Mouse (Mus musculus) heart, embryonic 16.5 days (tissue): ENCODE measurements around the gene Pak4. TPM values are rescaled to one million over a fixed set of nuclear protein-coding genes. Genes with fewer than 3 reads are reported as not detected.
A peak's percentile ranks its signal among the peaks of the same experiment; 100 is the strongest.

Experiments used
- ATAC-seq: fragments of 200-750 bp; cut with Nextera tagmentation; replicated peaks from 2 replicates; pipeline ENCODE4 v1.8.0; 2017; ENCODE audit warnings: moderate number of reproducible peaks; ENCODE audit not compliant: insufficient read depth, low FRiP score; ENCODE audit errors: extremely low read depth
- H3K27ac ChIP-seq: fragments of 300-500 bp; sonication (generic); 2 replicates; pipeline ENCODE4 v1.5.1; 2014; ENCODE audit warnings: mild to moderate bottlenecking, low read length, control low read depth, moderate library complexity
- H3K27me3 ChIP-seq: fragments of 300-500 bp; sonication (generic); 2 replicates; pipeline ENCODE4 v1.6.1; 2014; ENCODE audit warnings: low read length, mixed read lengths; ENCODE audit not compliant: control insufficient read depth, insufficient read depth
- H3K36me3 ChIP-seq: fragments of 300-500 bp; sonication (generic); 2 replicates; pipeline ENCODE4 v1.6.1; 2014; ENCODE audit not compliant: control insufficient read depth, insufficient read depth
- H3K4me1 ChIP-seq: fragments of 300-500 bp; sonication (generic); 2 replicates; pipeline ENCODE4 v1.6.1; 2014; ENCODE audit warnings: low read length, mixed read lengths; ENCODE audit not compliant: control insufficient read depth, insufficient read depth
- H3K4me2 ChIP-seq: fragments of 300-500 bp; sonication (generic); 2 replicates; pipeline ENCODE4 v1.6.1; 2014; ENCODE audit warnings: low read depth, mild to moderate bottlenecking, control low read depth, low read length
- H3K4me3 ChIP-seq: fragments of 300-500 bp; sonication (generic); 2 replicates; pipeline ENCODE4 v1.5.1; 2014; ENCODE audit warnings: mild to moderate bottlenecking, control low read depth, low read length
- H3K9ac ChIP-seq: fragments of 300-500 bp; sonication (generic); 2 replicates; pipeline ENCODE4 v1.6.1; 2014; ENCODE audit warnings: low read length, control low read depth
- H3K9me3 ChIP-seq: fragments of 300-500 bp; sonication (generic); replicated peaks from 2 replicates; pipeline ENCODE4 v1.6.1; 2016; ENCODE audit warnings: low read length; ENCODE audit not compliant: control insufficient read depth
- WGBS: fragments of 180-500 bp; shearing (Covaris S2); extraction: QIAGEN DNeasy Blood & Tissue Kit; methylation state at CpG from one replicate; pipeline ENCODE4 v1.1.7; 2014; 5-methylcytosine and 5-hydroxymethylcytosine counted together
- polyA plus RNA-seq: library from polyadenylated mRNA; unstranded; fragments of >200 nt; fragmentation: Nextera tagmentation; extraction: Ambion mirVana; gene quantifications from 2 replicates; pipeline ENCODE4 v1.2.1, GENCODE M21; 2015

The Pak4 gene
- polyA plus RNA-seq, 1 experiment from 2014 or later, result 25.1 TPM

DNA sequence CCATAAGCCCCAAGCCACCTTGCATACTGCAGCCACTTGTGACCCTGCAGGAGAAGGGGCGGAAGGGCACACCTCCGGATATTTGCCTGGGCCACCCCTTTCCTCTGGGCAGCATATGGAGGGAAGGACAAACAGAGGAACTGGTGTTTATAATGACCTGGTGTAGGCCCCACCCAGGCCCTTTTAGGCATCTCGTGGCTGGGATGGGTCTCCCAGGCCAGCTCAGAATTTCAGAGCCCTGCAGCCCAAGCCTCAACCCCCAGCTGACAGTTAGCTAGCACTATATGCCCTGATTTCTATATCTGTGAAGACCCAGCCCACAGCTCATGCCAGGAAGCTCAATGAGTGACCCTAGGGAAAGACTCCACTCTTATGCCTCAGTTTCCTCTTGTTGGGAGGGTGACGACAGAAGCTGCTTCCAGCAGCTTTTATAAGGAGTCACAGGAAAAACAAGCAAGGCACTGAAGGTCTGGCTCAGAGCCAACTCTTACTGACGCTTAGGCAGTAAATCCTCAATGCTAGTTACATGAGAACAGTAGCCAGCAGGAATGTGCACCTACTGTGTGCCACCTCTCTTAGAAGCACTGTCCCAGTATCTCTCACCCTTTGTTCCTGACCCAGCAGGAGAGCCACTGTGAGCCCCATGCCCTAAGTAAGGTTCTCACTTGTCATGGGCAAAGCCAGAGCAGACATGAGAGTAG is 26.9 kb downstream of the Pak4 start:
- Histone ChIP-seq H3K4me2 (no peak overlapping the region), H3K9me3 (no peaks in the 10 kb centered on the region), H3K36me3 (peaks cover 11% of the 10 kb centered on the region), H3K9ac (peak overlapping the region; percentile 45), H3K4me3 (no peak overlapping the region), H3K27me3 (no peaks in the 10 kb centered on the region), H3K4me1 (peaks cover 35% of the 10 kb centered on the region), H3K27ac (peak overlapping the region; percentile 47)
- ATAC-seq, result no peak
- 34% methylated on average over 5 of the region's 5 CpGs for WGBS

DNA sequence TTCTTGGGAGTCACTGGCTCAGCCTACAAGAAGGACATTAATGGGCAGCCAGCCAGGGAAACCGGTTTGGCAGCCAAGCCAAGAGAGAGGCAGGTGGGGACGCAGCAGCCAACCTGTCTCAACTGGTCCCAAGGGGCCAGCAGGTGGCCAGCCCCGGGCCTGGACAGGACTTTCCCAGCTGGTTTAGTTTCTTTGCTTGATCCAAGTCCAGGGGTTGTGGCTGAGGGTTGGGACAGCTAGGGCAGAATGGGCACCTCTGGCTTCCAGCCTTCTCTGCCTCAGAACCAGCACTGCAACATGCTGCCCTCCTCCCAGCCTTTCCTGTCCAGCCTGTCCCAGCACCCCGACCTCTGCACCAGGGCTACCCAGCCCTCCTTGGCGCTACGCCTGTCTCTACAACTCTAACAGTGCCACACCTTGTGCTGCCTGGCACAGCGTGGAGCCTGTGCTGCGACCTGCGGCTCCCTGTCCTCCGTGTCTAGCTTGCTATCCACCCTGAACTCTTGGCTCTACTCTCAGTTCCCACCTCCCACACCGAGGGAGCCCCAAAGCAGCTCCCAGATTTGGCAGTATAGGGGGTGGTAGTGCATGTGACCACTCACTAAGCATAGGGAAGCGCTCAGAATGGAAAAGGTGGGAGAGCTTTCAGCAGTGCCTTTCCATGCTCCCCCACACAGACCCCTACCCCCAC is 27.5 kb downstream of the Pak4 start:
- Histone ChIP-seq H3K27ac (peak overlapping the region; percentile 47), H3K4me2 (no peak overlapping the region), H3K27me3 (no peaks in the 10 kb centered on the region), H3K9me3 (no peaks in the 10 kb centered on the region), H3K9ac (peak overlapping the region; percentile 45; the same call in 1 of the 2 replicates), H3K4me1 (peaks cover 32% of the 10 kb centered on the region), H3K4me3 (no peak overlapping the region), H3K36me3 (peaks cover 13% of the 10 kb centered on the region)
- ATAC-seq, result peak; percentile 19; the same call in 1 of the 2 replicates
- 59% methylated on average over 12 of the region's 12 CpGs for WGBS

DNA sequence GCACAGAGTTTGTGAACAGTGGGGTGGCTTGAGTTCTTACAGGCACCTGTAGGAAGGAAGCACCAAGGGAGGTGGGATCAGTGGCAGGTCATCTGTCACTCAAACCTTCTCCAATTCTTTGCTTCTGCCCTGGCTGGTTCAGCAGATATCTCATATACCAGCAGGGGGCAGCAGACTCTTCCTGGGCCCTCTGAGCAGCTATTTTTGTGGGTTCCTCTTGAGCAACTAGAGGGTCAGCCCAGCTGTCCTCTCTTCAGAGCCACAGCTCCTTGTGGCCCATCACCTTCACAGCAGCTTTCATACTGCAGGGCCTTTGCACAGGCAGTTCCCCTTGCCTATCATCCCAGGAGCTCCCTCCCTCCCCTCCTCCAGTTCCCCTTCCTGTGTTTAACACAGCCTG is 29.7 kb downstream of the Pak4 start:
- Histone ChIP-seq H3K4me2 (no peak overlapping the region), H3K27me3 (no peaks in the 10 kb centered on the region), H3K9ac (no peak overlapping the region), H3K4me3 (no peak overlapping the region), H3K36me3 (peaks cover 18% of the 10 kb centered on the region), H3K4me1 (peaks cover 31% of the 10 kb centered on the region), H3K27ac (no peak overlapping the region), H3K9me3 (no peaks in the 10 kb centered on the region)
- ATAC-seq, result no peak

DNA sequence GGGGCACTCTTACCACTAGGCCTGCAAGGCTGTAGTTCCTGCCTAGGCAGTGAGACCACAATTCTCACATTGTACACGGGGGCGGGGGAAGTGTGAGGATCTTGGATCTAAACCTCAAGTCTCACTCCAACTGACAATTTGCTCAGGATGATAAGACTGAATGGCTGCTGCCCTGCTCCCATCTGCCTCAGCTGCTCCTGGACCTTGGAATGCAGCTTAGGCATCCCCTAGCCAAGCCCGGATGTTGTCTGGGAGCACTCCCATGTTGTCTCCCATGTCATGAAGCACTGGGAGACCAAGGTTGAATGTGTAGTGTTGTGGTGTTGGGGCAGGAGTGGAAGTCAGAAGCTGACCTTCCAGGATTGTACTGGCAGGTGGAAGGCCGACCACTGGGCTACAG is 30.4 kb downstream of the Pak4 start:
- Histone ChIP-seq H3K36me3 (peaks cover 23% of the 10 kb centered on the region), H3K4me1 (peaks cover 26% of the 10 kb centered on the region), H3K27me3 (no peaks in the 10 kb centered on the region), H3K4me3 (no peak overlapping the region), H3K4me2 (no peak overlapping the region), H3K27ac (no peak overlapping the region), H3K9ac (no peak overlapping the region), H3K9me3 (no peaks in the 10 kb centered on the region)
- no peak for ATAC-seq
- WGBS, result 82% methylated on average over 4 of the region's 4 CpGs

DNA sequence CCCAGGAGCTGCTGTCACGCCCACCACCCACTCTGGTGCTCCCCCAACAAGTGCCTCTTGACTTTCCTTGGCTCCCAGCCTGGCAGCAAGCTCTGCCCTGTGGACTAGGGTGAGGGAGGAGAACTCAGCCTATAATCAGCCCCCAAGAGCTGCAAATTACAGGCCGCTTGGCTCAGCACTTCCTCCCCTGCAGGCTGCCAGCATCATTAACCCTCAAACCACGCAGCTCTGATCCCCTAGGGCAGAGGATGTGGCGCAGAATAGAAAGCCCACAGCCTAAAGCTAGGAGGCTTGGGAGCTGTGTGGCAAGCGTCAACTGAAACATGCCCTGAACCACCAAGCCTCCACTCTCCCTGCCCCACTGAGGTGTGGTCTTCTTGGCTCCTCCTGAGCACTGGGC is 32.6 kb downstream of the Pak4 start:
- Histone ChIP-seq H3K4me1 (peaks cover 9% of the 10 kb centered on the region), H3K36me3 (peaks cover 32% of the 10 kb centered on the region), H3K27me3 (no peaks in the 10 kb centered on the region), H3K27ac (peak overlapping the region; percentile 40; the same call in 1 of the 2 replicates), H3K9me3 (no peaks in the 10 kb centered on the region), H3K4me3 (no peak overlapping the region), H3K4me2 (no peak overlapping the region), H3K9ac (no peak overlapping the region)
- 71% methylated on average over 5 of the region's 5 CpGs for WGBS
- ATAC-seq, result no peak

DNA sequence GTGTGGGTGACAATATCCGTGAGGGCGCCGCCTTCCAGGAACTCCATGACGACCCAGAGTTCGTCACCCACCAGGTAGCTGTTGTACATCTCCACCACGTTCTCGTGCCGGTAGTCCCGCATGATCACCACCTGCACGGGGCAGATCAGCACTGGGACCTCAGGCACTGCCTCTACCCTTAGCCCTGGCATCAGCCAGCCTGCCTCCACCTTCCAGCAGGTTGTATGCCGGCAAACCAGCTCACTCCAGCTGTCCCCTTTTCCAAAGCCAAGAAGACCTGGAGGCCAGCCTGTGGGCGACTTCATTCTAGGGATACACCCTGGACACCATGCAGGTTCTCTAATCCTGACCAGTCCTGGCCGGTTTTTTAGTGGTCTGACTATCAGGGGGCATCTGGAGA is 35.0 kb downstream of the Pak4 start:
- Histone ChIP-seq H3K4me2 (no peak overlapping the region), H3K27me3 (no peaks in the 10 kb centered on the region), H3K9ac (no peak overlapping the region), H3K4me1 (peaks cover 3% of the 10 kb centered on the region; the same call in 1 of the 2 replicates), H3K36me3 (peaks cover 39% of the 10 kb centered on the region), H3K4me3 (no peak overlapping the region), H3K9me3 (no peaks in the 10 kb centered on the region), H3K27ac (no peak overlapping the region)
- WGBS, result 94% methylated on average over 13 of the region's 13 CpGs
- no peak for ATAC-seq

DNA sequence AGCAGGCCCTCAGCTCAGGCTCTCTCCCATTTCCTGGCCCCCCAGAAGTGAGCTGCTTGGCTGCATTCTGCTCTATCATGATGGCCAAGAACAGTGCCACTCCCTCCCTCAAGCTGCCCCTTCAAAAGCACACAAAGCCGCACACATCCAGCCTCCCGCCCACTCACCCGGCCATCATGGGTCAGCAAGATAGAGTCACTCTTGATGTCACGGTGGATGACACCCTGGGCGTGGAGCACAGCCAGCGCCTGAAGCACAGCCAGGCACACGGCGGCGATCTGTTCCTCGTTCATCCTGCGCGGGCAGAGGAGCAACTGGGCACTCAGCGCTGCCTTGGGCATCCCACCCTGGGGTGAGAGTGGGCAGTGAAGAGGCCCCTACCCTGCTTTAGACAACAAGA is 35.6 kb downstream of the Pak4 start:
- Histone ChIP-seq H3K9me3 (no peaks in the 10 kb centered on the region), H3K4me3 (no peak overlapping the region), H3K4me1 (peaks cover 6% of the 10 kb centered on the region; the same call in 1 of the 2 replicates), H3K9ac (no peak overlapping the region), H3K27me3 (no peaks in the 10 kb centered on the region), H3K4me2 (no peak overlapping the region), H3K36me3 (peaks cover 33% of the 10 kb centered on the region), H3K27ac (no peak overlapping the region)
- WGBS, result 93% methylated on average over 13 of the region's 13 CpGs
- ATAC-seq, result no peak

DNA sequence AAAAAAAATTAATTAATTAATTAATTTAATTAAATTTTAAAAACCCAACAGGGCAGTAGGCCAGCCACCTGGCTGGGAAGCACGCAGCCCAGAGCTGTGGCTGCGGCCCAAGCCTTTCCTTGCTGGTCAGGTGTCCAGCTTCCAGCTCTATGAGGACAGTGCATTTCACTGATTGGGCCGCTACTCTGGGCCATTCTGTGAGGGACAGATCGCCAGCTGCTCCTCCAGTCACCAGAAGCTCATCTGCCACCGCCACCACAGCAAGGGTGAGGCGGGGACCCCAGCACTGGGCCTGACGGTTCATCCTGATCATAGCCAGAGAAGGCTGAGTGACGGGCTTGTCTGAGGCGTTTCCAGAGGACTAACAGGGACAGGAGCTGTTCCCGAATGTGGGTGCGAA is 36.0 kb downstream of the Pak4 start:
- no peaks in the 10 kb centered on the region for H3K27me3 ChIP-seq
- no peak overlapping the region for H3K4me3 ChIP-seq
- WGBS, result 87% methylated on average over 11 of the region's 11 CpGs
- peaks cover 31% of the 10 kb centered on the region for H3K36me3 ChIP-seq
- H3K4me2 ChIP-seq, result no peak overlapping the region
- H3K27ac ChIP-seq, result no peak overlapping the region
- H3K9me3 ChIP-seq, result no peaks in the 10 kb centered on the region
- no peak overlapping the region for H3K9ac ChIP-seq
- peaks cover 9% of the 10 kb centered on the region; the same call in 1 of the 2 replicates for H3K4me1 ChIP-seq
- no peak for ATAC-seq

DNA sequence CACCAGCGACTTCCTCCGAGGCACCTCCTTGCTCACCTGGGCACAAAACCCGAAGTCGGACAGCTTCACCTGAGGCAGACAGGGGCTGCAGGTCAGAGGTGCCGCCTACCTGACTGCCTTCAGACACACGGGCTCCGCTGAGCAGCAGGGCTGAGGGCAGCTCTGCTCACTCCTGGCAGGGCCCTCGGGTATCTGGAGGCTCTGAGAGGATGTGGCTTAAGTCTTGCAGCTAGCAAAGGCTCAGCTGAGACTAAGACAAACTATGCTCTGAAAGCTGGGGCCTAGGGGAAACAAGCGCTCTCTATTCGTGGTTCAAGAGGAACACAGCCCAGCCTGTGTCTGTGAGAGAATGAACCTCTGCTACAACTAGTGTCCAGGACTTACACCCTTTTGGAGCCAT is 37.1 kb downstream of the Pak4 start:
- peak overlapping the region; percentile 19; the same call in 1 of the 2 replicates for H3K27ac ChIP-seq
- H3K9ac ChIP-seq, result no peak overlapping the region
- H3K9me3 ChIP-seq, result no peaks in the 10 kb centered on the region
- WGBS, result 88% methylated on average over 10 of the region's 10 CpGs
- peaks cover 27% of the 10 kb centered on the region for H3K36me3 ChIP-seq
- no peak overlapping the region for H3K4me2 ChIP-seq
- H3K27me3 ChIP-seq, result no peaks in the 10 kb centered on the region
- no peak for ATAC-seq
- peaks cover 9% of the 10 kb centered on the region; the same call in 1 of the 2 replicates for H3K4me1 ChIP-seq
- no peak overlapping the region for H3K4me3 ChIP-seq
